Mouse (Mus musculus) frontal cortex, adult (tissue): ENCODE measurements around the gene Cacna1c.
A peak's percentile ranks its signal among the peaks of the same experiment; 100 is the strongest.

ENCODE experiments used
- ATAC-seq: cut with Nextera tagmentation; 2 replicates; pipeline ENCODE4 v1.9.2; 2017; ENCODE audit warnings: mild to moderate bottlenecking, moderate library complexity, mixed read lengths; ENCODE audit not compliant: low TSS enrichment

Gene Cacna1c

DNA sequence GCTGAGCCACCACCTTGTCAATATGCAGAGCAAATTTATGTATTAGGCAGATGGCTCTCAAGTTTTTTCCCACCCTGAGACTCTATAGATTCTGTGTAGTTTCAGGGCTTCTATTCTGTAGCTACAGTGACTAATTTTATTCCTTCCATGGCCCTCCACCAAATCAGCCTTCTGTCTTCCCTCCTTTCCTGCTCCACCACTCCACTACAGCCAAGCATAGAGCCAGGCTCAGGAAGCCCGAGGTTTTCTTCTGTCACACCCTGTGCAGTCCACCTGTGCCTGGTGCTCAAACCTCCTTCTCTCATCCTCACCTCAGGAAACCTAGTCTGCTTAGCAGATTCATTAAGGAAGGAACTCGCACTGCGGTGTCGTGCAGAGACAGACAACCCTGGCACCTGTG is 51.1 kb downstream of the Cacna1c start:
- ATAC-seq: no peak

DNA sequence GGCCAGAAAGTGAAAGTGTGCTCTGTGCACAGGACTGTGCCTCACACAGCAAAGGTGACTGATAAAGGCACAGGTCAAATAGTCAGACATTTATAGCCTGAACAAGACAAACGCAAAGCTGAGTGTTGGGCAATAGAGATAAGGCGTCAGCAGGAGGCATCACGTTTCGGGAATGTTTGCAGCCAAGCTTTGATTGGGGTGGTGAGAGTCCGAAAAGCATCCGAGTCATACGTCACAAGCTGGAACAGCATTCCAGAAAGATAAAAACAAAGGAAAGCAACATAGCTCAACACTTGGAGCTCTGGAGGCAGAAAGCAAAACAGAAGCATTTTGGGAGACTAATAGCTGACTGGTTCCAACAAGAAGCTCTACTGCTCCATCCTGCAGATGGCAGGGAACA is 56.7 kb downstream of the Cacna1c start:
- ATAC-seq: no peak

DNA sequence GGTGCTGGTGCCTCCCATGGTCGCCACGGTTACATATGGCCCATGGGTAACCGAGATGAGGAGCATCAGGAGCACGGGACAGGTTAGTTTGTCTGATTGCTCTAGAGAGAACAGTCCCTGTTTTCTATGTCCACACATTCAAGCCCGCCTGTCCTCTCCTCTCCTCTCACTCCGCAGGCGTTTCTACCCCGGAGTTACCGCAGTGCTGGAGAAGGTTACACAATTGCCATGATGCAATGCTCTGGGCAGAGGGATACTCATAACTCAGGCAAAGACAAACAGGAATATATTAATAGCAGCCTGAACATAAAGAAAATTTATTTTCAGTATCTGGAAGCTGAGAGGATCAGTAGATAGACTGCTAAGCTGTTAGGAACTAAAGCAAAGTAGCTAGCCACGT is 58.5 kb downstream of the Cacna1c start:
- ATAC-seq: no peak

DNA sequence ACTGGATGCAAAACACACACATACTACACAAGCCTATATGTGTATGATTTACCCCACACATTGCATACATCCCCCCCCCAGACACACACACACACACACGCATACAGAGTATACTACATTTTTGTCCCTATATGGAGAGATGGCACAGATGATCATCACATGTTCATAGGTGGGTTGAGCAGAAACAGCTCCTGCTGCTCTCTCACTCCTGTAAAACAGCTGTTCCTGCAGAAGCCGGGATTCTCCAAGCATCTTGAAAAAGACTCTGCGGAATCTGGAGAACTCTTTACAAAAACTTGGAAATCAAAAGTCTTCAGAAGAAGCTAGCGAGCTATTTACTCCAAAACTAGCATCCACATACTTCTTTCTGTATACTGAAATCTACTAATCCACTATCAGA is 63.4 kb downstream of the Cacna1c start:
- ATAC-seq: peak; percentile 51; the same call in 1 of the 2 replicates

DNA sequence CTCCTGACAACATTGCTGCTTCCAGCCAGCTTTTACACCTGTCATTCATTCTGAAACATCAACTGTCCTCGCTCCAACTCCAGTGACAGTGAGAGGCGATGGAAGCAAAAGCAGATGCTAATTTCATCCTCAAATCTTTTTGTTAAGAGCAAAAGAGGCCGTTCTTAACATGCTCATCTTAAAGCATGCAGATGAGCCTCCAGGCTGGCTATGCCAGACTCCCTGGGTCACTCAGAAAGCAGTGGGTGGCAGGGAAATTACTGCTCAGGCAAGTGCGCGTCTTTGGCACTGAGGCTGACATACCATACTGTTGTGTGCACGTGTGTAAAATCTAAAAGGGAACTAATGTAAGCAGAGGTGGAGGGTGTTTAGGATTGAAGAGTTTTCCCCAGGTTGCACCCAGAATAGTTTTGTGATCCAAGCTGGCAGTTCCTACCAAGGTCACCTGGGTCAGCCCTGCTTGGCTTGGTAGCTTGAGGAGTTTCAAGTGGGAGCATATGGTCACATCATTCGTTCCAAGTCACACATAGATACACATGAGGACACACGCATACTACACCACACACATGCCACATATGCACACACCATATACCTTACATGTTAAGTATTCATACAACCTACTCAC is 64.0 kb downstream of the Cacna1c start:
- peak; percentile 50; the same call in 1 of the 2 replicates for ATAC-seq

DNA sequence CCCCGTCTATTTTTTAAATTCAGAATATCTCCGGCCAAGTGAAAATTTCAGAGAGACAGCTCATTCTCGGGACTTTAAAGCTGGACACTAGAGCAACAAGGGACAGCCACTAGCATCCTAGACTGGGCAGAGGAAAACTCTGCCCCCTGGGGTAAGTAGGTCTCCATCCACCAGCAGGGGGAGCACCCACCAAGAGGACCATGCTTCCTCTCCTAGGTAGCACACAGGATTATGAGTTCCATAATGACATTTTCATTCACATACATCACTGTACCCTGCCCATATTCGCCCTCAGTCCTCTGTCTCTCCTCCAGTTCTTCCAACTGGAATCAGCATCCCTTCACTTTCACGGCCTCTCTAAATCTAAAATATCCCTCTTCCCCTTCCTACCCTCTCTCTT is 66.6 kb downstream of the Cacna1c start:
- peak; percentile 67; the same call in 1 of the 2 replicates for ATAC-seq

DNA sequence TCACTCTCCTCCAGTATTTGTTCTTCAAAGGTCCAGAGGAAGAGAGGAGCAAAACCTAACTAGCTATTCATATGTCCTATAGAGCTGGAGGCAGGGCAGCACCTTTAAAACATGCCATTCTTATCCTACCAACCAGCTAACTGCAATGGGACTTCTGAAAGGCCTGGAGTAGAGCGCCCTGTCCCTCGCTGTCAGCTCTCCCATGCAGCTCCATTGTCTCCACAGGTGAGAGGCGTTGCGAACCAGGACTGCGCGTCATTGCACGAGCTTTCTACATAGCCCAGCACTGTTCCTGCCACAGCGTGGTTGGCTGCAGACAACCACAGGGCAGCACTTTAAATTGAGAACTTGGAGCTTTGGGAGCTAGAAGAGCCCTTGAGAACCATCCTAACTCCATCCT is 67.7 kb downstream of the Cacna1c start:
- no peak for ATAC-seq

DNA sequence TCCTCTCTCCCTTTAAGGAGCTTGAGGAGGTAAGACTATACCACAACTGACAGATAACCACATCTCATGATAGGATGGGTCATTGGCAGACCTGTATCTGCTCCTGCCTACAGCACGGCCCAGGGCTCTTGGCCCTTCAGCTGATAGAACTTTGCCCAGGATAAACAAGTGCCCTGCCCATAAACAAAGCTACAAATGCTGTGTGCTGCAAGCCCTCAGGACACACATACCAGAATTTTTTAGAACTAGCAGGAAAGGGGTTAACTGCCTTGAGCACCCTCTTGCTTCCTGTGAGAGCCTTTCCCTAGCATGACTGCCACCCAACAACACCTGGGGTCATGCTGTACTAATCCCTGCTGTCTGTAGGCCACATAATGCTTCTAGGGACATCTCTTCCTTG is 68.1 kb downstream of the Cacna1c start:
- ATAC-seq: no peak

DNA sequence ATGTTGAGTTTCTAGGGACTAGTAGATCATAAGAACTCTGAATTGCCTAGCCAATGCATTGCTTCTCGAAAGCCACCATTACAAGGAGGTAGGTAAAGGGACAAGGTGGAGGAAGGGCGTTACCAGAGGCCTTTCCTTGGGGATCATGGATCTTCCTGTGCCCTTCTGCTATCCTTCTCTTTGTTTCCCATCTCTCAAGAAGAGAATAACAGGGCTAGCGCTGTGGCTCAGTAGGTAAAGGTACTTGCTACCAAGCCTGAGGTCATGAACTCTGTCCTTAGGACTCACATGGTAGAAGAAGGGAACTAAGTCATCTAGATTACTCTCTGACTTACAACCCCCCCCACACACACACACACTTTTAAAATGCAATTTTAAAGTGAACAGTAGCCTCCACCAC is 69.2 kb downstream of the Cacna1c start:
- ATAC-seq: no peak

DNA sequence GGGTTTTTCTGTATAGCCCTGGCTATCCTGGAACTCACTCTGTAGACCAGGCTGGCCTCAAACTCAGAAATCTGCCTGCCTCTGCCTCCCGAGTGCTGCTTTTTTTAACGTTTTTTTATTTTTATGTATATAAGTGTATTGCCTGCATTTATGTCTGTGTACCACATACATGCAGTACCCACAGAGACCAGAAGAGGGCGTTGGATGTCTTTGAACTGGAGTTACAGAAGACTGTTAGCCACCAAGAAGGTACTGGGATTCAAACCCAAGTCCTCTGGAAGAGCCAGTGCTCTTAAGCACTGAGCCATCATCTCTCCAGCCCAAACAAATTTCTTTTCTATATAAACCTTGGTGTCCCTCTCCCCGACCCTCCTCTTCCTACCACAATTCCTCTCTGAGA is 77.8 kb downstream of the Cacna1c start:
- ATAC-seq: no peak

DNA sequence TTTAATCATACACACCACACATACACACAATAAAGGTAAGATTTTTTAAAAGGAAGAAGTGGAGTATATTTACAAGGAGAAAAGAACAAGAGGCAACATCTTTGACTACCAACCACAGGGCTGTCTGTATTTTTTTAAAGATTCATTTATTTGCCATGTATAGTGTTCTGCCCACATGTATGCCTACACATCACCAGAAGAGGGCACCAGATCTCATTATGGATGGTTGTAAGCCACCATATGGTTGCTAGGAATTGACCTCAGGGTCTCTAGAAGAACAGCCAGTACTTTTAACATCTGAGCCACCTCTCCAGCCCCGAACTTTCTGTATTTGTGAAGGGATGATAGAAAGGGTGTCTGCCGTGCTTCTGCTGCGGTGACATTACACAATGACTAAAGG is 79.9 kb downstream of the Cacna1c start:
- ATAC-seq: no peak

DNA sequence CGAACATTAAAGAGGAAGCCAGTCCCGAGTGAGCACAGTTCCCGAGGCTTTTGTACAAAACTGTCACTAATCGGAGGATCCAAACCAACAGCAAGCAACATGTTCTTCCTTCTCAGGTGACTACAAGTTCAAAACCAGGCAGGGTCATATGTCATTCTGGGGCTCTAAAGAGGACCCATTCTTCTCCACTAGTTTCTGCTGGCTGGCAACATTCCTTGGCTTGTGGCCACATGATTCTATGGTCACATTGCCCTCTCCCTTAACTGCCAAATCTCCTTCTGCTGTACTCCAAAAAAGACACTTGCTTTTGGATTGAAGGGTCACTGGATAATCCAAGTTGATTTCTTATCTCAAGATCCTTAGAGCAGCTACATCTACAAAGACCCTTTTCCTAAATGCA is 82.9 kb downstream of the Cacna1c start:
- no peak for ATAC-seq

DNA sequence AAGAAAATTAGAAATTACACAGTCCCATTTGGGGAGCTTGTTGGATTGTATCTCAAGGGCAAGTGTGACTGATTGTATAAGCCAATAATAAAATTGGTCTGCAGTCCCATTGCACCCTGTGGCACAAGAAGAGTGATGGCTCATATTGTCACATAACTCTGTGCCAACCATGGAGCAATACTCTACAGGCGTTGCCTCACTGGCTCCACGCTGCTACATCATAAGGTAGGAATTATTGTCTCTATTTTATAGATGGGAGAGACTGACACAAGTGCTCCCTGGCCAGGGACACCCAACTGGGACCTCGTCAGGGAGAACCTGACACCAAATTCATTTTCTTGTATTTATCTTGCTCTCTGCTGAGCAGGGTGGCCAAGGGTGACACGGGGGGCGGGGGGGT is 85.8 kb downstream of the Cacna1c start:
- ATAC-seq: no peak

DNA sequence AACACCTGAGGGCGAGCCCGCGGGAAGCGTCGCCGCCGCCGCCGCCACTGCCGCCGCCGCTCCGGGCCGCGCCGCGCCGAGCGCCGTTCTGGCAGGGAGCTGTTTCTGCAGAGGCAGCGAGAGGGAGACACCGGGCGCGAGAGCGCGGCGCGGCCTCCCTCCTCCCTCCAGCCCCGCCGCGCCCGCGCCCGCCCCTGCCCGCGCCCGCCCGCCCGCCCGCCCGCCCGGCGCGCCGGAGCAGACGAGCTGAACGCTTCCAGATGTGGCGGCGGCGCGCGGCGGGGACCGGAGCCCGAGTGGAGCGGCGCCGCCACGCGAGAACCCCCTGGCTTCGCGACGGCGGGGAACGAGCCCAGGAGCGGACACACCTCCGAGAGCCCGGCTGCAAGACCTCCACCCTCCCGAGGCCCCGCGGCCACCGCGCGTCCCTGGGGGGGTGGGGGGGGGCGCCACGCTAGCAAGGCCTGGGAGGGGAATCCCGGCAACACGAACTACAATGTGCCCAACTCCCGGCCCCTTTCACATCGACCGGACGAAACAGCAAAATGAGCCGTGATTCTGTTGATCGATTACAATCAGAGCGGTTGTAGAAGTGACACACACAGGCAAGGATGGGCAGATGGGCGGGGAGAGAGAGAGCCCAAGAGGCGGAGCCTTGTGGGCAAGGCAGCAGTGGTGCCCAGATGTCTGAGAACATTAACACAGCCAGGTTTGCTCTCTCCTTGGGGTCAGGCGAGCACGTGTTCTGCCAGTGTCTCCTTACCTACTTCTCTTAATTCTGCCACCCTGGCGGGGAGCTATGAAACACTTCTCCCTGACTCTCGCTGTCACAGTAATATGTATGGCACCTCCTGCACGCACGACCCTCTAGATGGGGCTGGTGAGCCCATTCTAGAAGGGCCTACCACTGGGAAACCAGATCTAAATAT is 87.5 kb downstream of the Cacna1c start:
- peak; percentile 56 for ATAC-seq

DNA sequence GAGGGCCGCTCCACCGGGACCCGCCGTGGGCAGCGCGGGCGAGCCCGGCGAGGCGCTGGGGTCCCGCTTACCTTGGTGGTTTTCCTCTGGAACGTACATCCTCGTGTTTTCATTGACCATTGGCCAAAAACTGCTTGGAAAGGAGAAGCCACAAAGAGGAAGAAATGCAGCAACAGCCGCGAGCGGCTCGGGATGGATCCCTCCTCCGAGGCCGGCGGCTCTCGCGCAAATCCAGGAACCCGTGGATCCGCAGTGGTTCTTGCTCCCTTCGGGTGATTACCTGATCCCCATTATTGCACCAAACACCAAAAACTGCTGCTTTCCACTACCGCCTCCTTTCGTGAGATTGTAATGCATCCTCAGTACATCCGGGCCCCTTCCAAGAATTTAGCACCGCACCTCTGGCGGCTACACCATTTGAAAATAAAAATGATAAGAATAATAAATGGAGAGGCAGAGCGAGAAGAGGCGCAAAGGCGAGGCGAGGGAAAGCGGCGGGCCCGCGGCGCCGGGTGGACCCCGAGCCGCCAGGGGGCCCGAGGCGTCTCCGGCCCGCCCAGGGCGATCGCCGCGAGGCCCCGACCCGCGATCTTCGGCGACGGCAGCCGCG is 88.3 kb downstream of the Cacna1c start:
- ATAC-seq: no peak

DNA sequence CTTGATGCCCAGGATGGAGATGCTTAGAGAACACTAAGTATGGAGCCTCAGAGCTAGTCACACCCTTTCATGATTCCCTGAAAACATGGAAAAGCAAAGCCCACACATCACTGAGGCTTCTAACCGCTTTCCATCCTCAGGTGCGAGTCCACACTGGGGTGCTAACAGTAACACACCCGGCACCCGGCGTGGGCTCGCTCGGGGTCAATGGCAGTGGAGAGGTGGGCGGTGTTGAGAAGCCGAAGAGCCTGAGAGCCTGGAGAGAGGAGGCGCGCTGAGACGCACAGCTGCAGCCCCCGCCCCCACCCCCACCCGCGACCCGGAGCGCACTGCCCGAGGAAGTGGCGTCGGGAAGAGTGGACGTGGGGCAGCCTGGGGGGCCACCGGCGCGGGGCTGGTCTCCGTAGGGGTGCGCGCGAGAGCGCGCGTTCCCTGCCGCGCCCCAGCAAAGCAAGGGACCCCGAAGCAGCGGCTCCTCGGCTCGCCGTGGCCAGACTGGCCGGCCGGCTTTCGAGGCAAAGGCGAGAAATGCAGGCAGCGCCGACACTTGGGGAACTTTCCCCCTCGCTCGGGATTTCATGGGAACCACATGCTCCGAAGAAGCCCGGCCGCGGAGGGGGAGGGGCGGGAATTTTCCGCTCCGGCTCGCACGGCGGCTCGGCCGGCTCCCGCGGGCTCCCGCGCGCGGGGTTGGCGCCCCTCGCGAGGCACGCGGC is 88.9 kb downstream of the Cacna1c start:
- ATAC-seq: no peak

DNA sequence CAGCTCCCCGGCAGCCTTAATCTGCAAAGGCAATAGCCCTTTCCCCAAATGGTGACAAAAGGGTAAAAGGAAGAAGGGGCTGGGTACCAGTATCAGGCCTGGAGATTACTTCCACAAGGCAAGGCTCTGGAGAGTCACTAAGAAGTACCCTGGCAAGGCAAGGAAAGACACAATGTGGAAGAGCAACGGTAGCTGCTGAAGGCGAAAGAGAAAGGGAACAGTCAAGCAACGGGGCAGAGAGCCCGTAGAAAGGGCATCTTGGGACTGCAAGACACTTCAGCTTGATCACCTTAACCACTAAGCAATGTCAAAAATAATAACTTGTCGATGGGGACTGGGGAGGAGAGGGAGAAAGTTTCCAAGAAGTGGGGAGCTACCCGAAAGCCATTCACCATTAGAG is 89.5 kb downstream of the Cacna1c start:
- no peak for ATAC-seq

DNA sequence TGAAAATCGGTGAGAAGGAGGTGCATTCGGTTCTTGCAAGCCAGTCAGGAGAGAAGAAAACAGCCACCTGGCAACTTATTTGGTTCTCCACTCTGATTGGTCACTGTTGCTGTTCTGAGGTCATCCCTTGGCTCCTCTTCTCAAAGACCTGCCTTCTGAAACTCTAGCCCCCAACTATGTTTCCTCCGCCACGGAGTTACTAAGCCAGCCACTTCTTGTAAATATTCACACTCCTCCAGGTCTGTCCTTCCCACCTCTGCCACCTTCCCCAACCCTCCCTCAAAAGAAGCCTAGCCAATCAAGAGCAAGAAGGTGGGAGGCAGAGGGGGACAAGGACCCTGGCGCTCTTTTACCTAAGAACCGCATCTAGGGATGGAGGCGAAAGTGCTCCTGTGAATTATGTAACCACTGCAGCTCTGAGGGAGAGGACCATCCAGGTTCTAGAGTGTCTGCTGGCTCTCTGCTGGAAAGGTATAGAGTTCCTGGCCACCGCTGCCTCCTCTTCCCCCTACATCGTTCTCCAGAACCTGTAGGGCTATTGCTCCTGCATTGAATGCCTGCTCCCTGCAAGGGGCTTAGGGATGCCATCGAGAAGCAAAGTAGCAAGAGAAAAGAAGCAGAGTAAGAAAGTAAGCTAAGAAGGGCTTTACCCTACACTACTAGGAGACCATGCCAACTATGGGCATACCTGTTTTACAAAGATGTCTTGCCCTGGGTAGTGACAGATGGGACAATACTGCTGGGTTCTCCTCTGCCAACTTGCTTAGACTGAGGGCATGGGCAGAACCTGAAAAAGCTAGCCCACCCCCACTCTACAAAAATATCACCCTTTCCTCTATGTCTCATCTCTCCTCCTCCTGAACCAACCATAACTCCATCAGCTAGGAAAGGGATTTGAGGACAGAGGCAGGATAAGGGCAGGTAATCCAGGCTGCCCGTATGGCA is 90.3 kb downstream of the Cacna1c start:
- ATAC-seq: peak; percentile 7

DNA sequence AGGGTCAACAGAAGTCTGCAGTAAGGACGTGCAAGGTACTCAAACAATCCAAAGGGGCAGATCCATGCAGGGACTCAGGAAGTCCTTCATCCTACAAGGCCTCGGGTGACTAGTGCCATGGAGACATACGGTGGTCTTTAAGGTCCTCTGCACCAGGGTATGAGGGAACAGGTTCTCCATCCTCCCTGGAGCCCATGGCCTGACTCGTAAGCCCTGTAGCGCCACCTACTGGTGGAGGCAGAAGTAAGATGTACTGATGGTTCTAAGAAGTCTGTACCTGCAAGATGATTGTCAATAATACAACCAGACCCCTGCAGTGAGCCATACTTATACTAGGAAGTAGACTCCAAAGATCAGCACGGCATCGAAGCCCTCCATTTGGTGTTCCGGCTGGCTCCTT is 92.0 kb downstream of the Cacna1c start:
- peak; percentile 29; the same call in 1 of the 2 replicates for ATAC-seq

DNA sequence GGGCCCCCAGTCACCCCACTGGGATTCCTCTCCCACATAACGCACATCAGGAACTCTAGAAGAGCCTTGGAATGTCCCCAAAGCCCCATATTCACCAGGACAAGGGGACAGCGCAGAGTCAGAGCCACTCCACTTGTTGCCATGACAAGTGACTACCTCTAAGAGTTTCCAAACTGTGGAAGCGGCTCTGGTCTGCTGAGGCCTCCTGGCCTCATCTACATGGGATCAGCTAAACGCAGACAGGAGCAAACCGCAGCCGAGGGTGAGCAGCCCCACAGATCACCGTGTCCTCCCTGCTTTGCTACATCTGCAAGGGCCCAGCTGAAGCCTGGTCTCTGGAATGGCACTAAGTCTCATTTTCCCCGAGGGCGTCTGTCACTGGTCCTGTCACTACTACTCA is 93.3 kb downstream of the Cacna1c start:
- ATAC-seq: no peak

DNA sequence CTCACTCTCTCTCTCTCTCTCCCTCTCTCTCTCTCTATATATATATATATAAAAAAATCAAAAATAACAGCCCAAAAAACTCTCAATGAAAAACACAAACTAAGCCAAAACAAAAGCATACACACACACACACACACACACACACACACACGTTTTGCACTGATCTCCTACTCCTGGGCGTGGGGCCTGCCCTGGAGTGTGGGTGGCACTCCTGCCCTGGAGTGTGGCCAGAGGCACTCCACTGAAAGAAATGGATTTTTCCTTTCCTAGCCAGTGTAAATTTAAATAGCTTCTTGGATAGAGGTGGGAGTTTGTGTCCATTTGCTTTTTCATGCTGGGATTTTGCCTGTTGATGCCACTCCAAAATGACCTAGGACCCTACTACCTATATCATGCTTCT is 96.9 kb downstream of the Cacna1c start:
- no peak for ATAC-seq
